Mouse (Mus musculus): ENCODE measurements at regions not wholly inside any gene's neighbourhood (a gene's known extent, or its start where the extent isn't known, plus 50 kb on each side); places are given as distances from the start of the nearest gene placed in this dataset.

DNA sequence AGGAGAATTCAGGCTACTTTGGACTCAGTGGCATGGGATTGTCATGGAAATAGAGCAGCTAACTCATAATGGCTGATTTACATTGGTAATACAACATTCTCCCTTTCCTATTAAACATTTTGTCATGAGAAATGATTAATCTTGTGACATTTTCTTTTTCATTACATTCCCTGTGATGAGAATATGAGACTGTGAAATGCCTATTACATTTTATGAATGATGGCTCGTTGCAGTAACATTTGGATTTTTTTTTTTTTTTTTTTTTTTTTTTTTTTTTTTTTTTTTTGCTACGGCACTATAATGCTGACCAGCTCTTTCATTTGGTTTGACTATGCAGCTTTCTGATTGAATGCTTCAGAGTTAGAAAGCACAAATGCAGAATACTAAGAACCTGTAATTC, 276.1 kb downstream of the Wdr20rt start:
- TF ChIP-seq CTCF (IDR thresholded peaks at IDR 0.05; ENCODE audit: borderline replicate concordance, extremely low read depth, insufficient read depth, insufficient read length), result no peak
- no peak for TF ChIP-seq POLR2A (IDR thresholded peaks at IDR 0.05; ENCODE audit: borderline replicate concordance, extremely low read depth, insufficient read depth, insufficient read length, poor library complexity, severe bottlenecking)
